Mouse (Mus musculus): ENCODE data around the gene Gdf1. TPM values are rescaled to one million over a fixed set of nuclear protein-coding genes. Genes with fewer than 3 reads are reported as not detected.
A peak's percentile ranks its signal among the peaks of the same experiment; 100 is the strongest.

Gdf1 gene
- total RNA-seq, 1 experiment, result 7.5 TPM

GRCm38 (mm10) chr8:70352657-70353151, 23.1 kb downstream of the Gdf1 start:
- no peaks in the 10 kb centered on the region for H3K9me3 ChIP-seq (ENCODE audit: control insufficient read depth, insufficient read depth, low read depth, low read length)
- in situ Hi-C loops (cut with MboI; ENCODE audit: low sequenced_read_pairs in 2 of 2, unreplicated experiment in 2 of 2), result no loop called here
- no peak for DNase-seq (ENCODE audit: low read depth, low spot score)

GRCm38 (mm10) chr8:70353194-70353817, 23.7 kb downstream of the Gdf1 start, which contains the start of gene Upf1:
Gene Upf1, minus strand, starts transcription at chr8:70353278.
- no peak for TF ChIP-seq MAFK (IDR thresholded peaks at IDR 0.05; ENCODE audit: insufficient read depth, low read depth, low read length)
- no peak for TF ChIP-seq HCFC1 (IDR thresholded peaks at IDR 0.05; ENCODE audit: borderline replicate concordance, insufficient read depth, low read length)
- TF ChIP-seq ZNF384 (IDR thresholded peaks at IDR 0.05; ENCODE audit: low read depth, low read length), result no peak
- no peak for TF ChIP-seq CHD2 (IDR thresholded peaks at IDR 0.05; ENCODE audit: low read depth, low read length)
- no peak for TF ChIP-seq ZC3H11A (IDR thresholded peaks at IDR 0.05; ENCODE audit: borderline replicate concordance, low read depth, low read length)
- in situ Hi-C loops (cut with MboI; ENCODE audit: low sequenced_read_pairs in 2 of 2, unreplicated experiment in 2 of 2), result no loop called here
- peak within 1 kb of the TSS; percentile 96 for H3K9ac ChIP-seq (ENCODE audit: insufficient read depth, low read depth, low read length, poor library complexity, severe bottlenecking)
- peak within 1 kb of the TSS; percentile 79 to 91 for H3K4me3 ChIP-seq (ENCODE audit: insufficient read depth in 1 of 2, low read depth in 1 of 2, low read length in 2 of 2, poor library complexity in 1 of 2, severe bottlenecking in 1 of 2)
- peak within 1 kb of the TSS; percentile 75 for H3K27ac ChIP-seq (ENCODE audit: insufficient read depth, low read depth, low read length, poor library complexity, severe bottlenecking)
- peaks cover 24% of the 10 kb centered on the region; the same call in 1 of the 2 replicates for H3K36me3 ChIP-seq (ENCODE audit: control insufficient read depth, insufficient read depth, low read length, poor library complexity, severe bottlenecking)
- no peaks in the 10 kb centered on the region for H3K9me3 ChIP-seq (ENCODE audit: control insufficient read depth, insufficient read depth, low read depth, low read length)
- DNase-seq (ENCODE audit: low read depth, low spot score), result peak; percentile 97
- H3K4me1 ChIP-seq (ENCODE audit: control insufficient read depth in 2 of 2, insufficient read depth in 2 of 2, low read length in 2 of 2, poor library complexity in 1 of 2), result peaks cover 12 to 33% of the 10 kb centered on the region in 2 experiments

More at GRCm38 (mm10) chr8:70352657-70353151, 23.1 kb downstream of the Gdf1 start:
- peak overlapping the region; percentile 75 for H3K27ac ChIP-seq (ENCODE audit: insufficient read depth, low read depth, low read length, poor library complexity, severe bottlenecking)
- peaks cover 27% of the 10 kb centered on the region; the same call in 1 of the 2 replicates for H3K36me3 ChIP-seq (ENCODE audit: control insufficient read depth, insufficient read depth, low read length, poor library complexity, severe bottlenecking)
- peak overlapping the region; percentile 96 for H3K9ac ChIP-seq (ENCODE audit: insufficient read depth, low read depth, low read length, poor library complexity, severe bottlenecking)
- TF ChIP-seq ZC3H11A (IDR thresholded peaks at IDR 0.05; ENCODE audit: borderline replicate concordance, low read depth, low read length) (no peak), HCFC1 (IDR thresholded peaks at IDR 0.05; ENCODE audit: borderline replicate concordance, insufficient read depth, low read length) (no peak), ZNF384 (IDR thresholded peaks at IDR 0.05; ENCODE audit: low read depth, low read length) (no peak), MAFK (IDR thresholded peaks at IDR 0.05; ENCODE audit: insufficient read depth, low read depth, low read length) (no peak), CHD2 (IDR thresholded peaks at IDR 0.05; ENCODE audit: low read depth, low read length) (no peak)
- H3K4me3 ChIP-seq (ENCODE audit: insufficient read depth in 1 of 2, low read depth in 1 of 2, low read length in 2 of 2, poor library complexity in 1 of 2, severe bottlenecking in 1 of 2), result peak overlapping the region; percentile 79 to 91
- H3K4me1 ChIP-seq (ENCODE audit: control insufficient read depth in 2 of 2, insufficient read depth in 2 of 2, low read length in 2 of 2, poor library complexity in 1 of 2), result peaks cover 12 to 32% of the 10 kb centered on the region in 2 experiments

- Histone ChIP-seq H3K36me3 (ENCODE audit: control insufficient read depth, insufficient read depth, low read length, poor library complexity, severe bottlenecking) (peaks cover 18% of the 10 kb centered on the region; the same call in 1 of the 2 replicates), H3K9ac (ENCODE audit: insufficient read depth, low read depth, low read length, poor library complexity, severe bottlenecking) (peak overlapping the region; percentile 72; the same call in 1 of the 2 replicates), H3K4me3 (ENCODE audit: insufficient read depth in 1 of 2, low read depth in 1 of 2, low read length in 2 of 2, poor library complexity in 1 of 2, severe bottlenecking in 1 of 2) (peak overlapping the region; percentile 51 to 55), H3K4me1 (ENCODE audit: control insufficient read depth in 2 of 2, insufficient read depth in 2 of 2, low read length in 2 of 2, poor library complexity in 1 of 2) (peaks cover 12 to 28% of the 10 kb centered on the region in 2 experiments), H3K27ac (ENCODE audit: insufficient read depth, low read depth, low read length, poor library complexity, severe bottlenecking) (peak overlapping the region; percentile 34), H3K9me3 (ENCODE audit: control insufficient read depth, insufficient read depth, low read depth, low read length) (no peaks in the 10 kb centered on the region)
- DNase-seq (ENCODE audit: low read depth, low spot score), result no peak
- in situ Hi-C loops (cut with MboI; ENCODE audit: low sequenced_read_pairs in 2 of 2, unreplicated experiment in 2 of 2), result no loop called here
- TF ChIP-seq HCFC1 (IDR thresholded peaks at IDR 0.05; ENCODE audit: borderline replicate concordance, insufficient read depth, low read length) (no peak), ZNF384 (IDR thresholded peaks at IDR 0.05; ENCODE audit: low read depth, low read length) (no peak), CHD2 (IDR thresholded peaks at IDR 0.05; ENCODE audit: low read depth, low read length) (no peak), MAFK (IDR thresholded peaks at IDR 0.05; ENCODE audit: insufficient read depth, low read depth, low read length) (no peak), ZC3H11A (IDR thresholded peaks at IDR 0.05; ENCODE audit: borderline replicate concordance, low read depth, low read length) (no peak)
Measured at GRCm38 (mm10) chr8:70354004-70354403, 24.4 kb downstream of the Gdf1 start.

GRCm38 (mm10) chr8:70356111-70356510, 26.5 kb downstream of the Gdf1 start:
- H3K36me3 ChIP-seq (ENCODE audit: control insufficient read depth, insufficient read depth, low read length, poor library complexity, severe bottlenecking), result peaks cover 1% of the 10 kb centered on the region; the same call in 1 of the 2 replicates
- TF ChIP-seq ZNF384 (IDR thresholded peaks at IDR 0.05; ENCODE audit: low read depth, low read length), result no peak
- no peak for TF ChIP-seq CHD2 (IDR thresholded peaks at IDR 0.05; ENCODE audit: low read depth, low read length)
- no peak for TF ChIP-seq MAFK (IDR thresholded peaks at IDR 0.05; ENCODE audit: insufficient read depth, low read depth, low read length)
- TF ChIP-seq ZC3H11A (IDR thresholded peaks at IDR 0.05; ENCODE audit: borderline replicate concordance, low read depth, low read length), result no peak
- TF ChIP-seq HCFC1 (IDR thresholded peaks at IDR 0.05; ENCODE audit: borderline replicate concordance, insufficient read depth, low read length), result no peak
- DNase-seq (ENCODE audit: low read depth, low spot score), result no peak
- H3K4me3 ChIP-seq (ENCODE audit: insufficient read depth in 1 of 2, low read depth in 1 of 2, low read length in 2 of 2, poor library complexity in 1 of 2, severe bottlenecking in 1 of 2), result no peak overlapping the region
- H3K9me3 ChIP-seq (ENCODE audit: control insufficient read depth, insufficient read depth, low read depth, low read length), result no peaks in the 10 kb centered on the region
- H3K9ac ChIP-seq (ENCODE audit: insufficient read depth, low read depth, low read length, poor library complexity, severe bottlenecking), result no peak overlapping the region
- in situ Hi-C loops (cut with MboI; ENCODE audit: low sequenced_read_pairs in 2 of 2, unreplicated experiment in 2 of 2), result no loop called here
- H3K27ac ChIP-seq (ENCODE audit: insufficient read depth, low read depth, low read length, poor library complexity, severe bottlenecking), result no peak overlapping the region; the same call in 1 of the 2 replicates
- peaks cover 12 to 15% of the 10 kb centered on the region in 2 experiments for H3K4me1 ChIP-seq (ENCODE audit: control insufficient read depth in 2 of 2, insufficient read depth in 2 of 2, low read length in 2 of 2, poor library complexity in 1 of 2)
